Mouse (Mus musculus) ovary, postnatal 14 days (tissue): ENCODE measurements at regions not wholly inside any gene's neighbourhood (a gene's known extent, or its start where the extent isn't known, plus 50 kb on each side); places are given as distances from the start of the nearest gene placed in this dataset.

Experiments used
- DNase-seq: peaks from one replicate; pipeline ENCODE4 v3.0.0; 2022; ENCODE audit warnings: low spot score

DNA sequence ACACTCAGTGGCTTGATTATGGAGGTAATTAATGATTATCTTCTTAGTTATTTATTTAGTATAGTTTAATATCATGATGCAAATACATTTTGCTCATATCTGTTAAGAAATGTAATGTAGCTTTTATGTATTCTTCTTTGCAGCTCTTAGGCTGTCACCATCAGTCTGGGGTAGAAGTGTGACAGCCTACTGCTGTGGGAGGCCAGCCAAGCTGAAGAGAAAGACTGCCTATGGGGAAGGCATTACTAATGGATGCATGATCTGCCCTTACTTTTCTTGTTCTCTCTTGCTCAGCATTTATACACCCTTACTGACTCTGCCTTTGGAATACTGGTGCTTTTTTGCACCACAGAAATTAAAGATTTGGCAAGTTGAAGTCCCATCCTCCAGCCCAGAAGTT, 362.8 kb upstream of the Stxbp6 start:
- DNase-seq, result no peak

- no peak for DNase-seq
Observed at GRCm38 (mm10) chr12:45399436-45399835, 324.9 kb upstream of the Stxbp6 start.

DNA sequence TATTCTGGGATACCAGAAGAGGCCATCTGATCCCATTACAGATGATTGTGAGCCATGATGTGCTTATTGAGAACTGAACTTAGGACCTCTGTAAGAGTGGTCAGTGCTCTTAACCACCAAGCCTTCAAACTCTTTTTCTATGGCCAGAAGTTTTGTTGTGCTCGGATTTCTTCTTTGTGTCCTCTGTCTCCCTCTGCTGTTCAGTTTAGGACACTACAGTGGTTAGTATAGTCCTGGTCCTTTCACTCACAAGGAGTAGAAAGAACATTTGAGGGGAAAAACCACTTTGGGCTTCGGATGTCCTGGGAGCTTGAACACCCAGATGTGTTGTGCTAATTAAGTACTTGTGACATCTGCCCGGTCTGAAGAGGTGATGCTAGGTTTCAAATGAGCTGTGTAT, 310.4 kb upstream of the Stxbp6 start:
- DNase-seq, result peak; percentile 6
